Mouse (Mus musculus) frontal cortex, postnatal 36 days (tissue): ENCODE data around the gene Olfr175-ps1.

Experiments
- DNase-seq, 2 experiments: peaks; one replicate each; pipeline ENCODE4 v3.0.0; 2022; ENCODE audit warnings: low spot score in 2 of 2

Gene Olfr175-ps1

GRCm38 (mm10) chr16:58826732-58827319 lies at the start of gene Olfr175-ps1:
Gene Olfr175-ps1 (minus strand): TSS chr16:58826782.
- no peak for DNase-seq

GRCm38 (mm10) chr16:58874668-58875067 lies 48.1 kb upstream of the Olfr175-ps1 start, which contains the start of gene Olfr177:
Gene Olfr177 (minus strand): TSS chr16:58874768.
- DNase-seq: no peak

- no peak for DNase-seq
Measured at GRCm38 (mm10) chr16:58861479-58861878, 34.9 kb upstream of the Olfr175-ps1 start.

GRCm38 (mm10) chr16:58860032-58860737 lies 33.6 kb upstream of the Olfr175-ps1 start:
- no peak for DNase-seq

GRCm38 (mm10) chr16:58800168-58800567 lies 26.4 kb downstream of the Olfr175-ps1 start, which contains the start of gene Olfr173:
Gene Olfr173 (minus strand): TSS chr16:58800268.
- no peak for DNase-seq
